Mouse (Mus musculus) midbrain, postnatal 0 days (tissue): ENCODE data around the gene Plekha3. TPM values are rescaled to one million over a fixed set of nuclear protein-coding genes. Genes with fewer than 3 reads are reported as not detected.
A peak's percentile ranks its signal among the peaks of the same experiment; 100 is the strongest.

Experiments used
- ATAC-seq: fragments of 200-750 bp; cut with Nextera tagmentation; 2 replicates; pipeline ENCODE4 v1.8.0; 2017; ENCODE audit warnings: moderate number of reproducible peaks, mild to moderate bottlenecking, moderate TSS enrichment, moderate library complexity; ENCODE audit not compliant: low FRiP score
- DNase-seq: peaks from one replicate; pipeline ENCODE4 v3.0.0-alpha.2; 2015; ENCODE audit warnings: low spot score
- H3K27ac ChIP-seq: fragments of 300-500 bp; sonication (generic); 2 replicates; pipeline ENCODE4 v1.5.1; 2014; ENCODE audit warnings: low read depth, mild to moderate bottlenecking, low read length, mixed read lengths
- H3K27me3 ChIP-seq: fragments of 300-500 bp; sonication (generic); 2 replicates; pipeline ENCODE4 v1.6.1; 2014; ENCODE audit warnings: low read length, control low read depth, mixed read lengths; ENCODE audit not compliant: insufficient read depth
- H3K36me3 ChIP-seq: fragments of 300-500 bp; sonication (generic); 2 replicates; pipeline ENCODE4 v1.6.1; 2014; ENCODE audit warnings: low read length, control low read depth, mixed read lengths; ENCODE audit not compliant: insufficient read depth
- H3K4me1 ChIP-seq: fragments of 300-500 bp; sonication (generic); 2 replicates; pipeline ENCODE4 v1.6.1; 2014; ENCODE audit warnings: mild to moderate bottlenecking, control low read depth, antibody characterized with exemption, low read length, mixed read lengths; ENCODE audit not compliant: insufficient read depth
- H3K4me2 ChIP-seq: fragments of 300-500 bp; sonication (generic); 2 replicates; pipeline ENCODE4 v1.6.1; 2014; ENCODE audit warnings: low read depth, mild to moderate bottlenecking, low read length, mixed read lengths; ENCODE audit not compliant: poor library complexity, severe bottlenecking
- H3K4me3 ChIP-seq: fragments of 300-500 bp; sonication (generic); 2 replicates; pipeline ENCODE4 v1.5.1; 2014; ENCODE audit warnings: low read depth, mild to moderate bottlenecking, low read length, moderate library complexity
- H3K9ac ChIP-seq: fragments of 300-500 bp; sonication (generic); replicated peaks from 2 replicates; pipeline ENCODE4 v1.6.1; 2014; ENCODE audit warnings: mild to moderate bottlenecking, low read length, moderate library complexity, mixed read lengths; ENCODE audit not compliant: poor library complexity, severe bottlenecking
- H3K9me3 ChIP-seq: fragments of 300-500 bp; sonication (generic); 2 replicates; pipeline ENCODE4 v1.6.1; 2016; ENCODE audit warnings: low read length, control low read depth
- CTCF ChIP-seq: IDR thresholded peaks from 2 replicates; pipeline ENCODE4 v1.5.1; 2016; ENCODE audit warnings: antibody characterized with exemption, mild to moderate bottlenecking
- WGBS: fragments of 180-500 bp; shearing (Covaris S2); extraction: QIAGEN DNeasy Blood & Tissue Kit; methylation state at CpG from one replicate; pipeline ENCODE4 v1.1.7; 2014; 5-methylcytosine and 5-hydroxymethylcytosine counted together
- polyA plus RNA-seq: library from polyadenylated mRNA; unstranded; fragments of >200 nt; fragmentation: Nextera tagmentation; extraction: Ambion mirVana; gene quantifications from 2 replicates; pipeline ENCODE4 v1.2.1, GENCODE M21; 2015
- total RNA-seq: library from RNA; depleted of rRNA; stranded (reverse); fragments of >200 nt; gene quantifications from 2 replicates; pipeline ENCODE4 v1.2.3, GENCODE M21; 2014

Gene Plekha3
- total and polyA plus RNA-seq, 2 experiments from 2014 or later: 6.9 to 19.9 TPM

- under 1% methylated on average over 41 of the region's 42 CpGs for WGBS
- H3K4me2 ChIP-seq: peak within 1 kb of the TSS; percentile 72
- H3K36me3 ChIP-seq: no peaks in the 10 kb centered on the region
- peak within 1 kb of the TSS; percentile 90 for H3K27ac ChIP-seq
- H3K27me3 ChIP-seq: no peaks in the 10 kb centered on the region
- peak within 1 kb of the TSS; percentile 85 for H3K9ac ChIP-seq
- ATAC-seq (peak; percentile 98), DNase-seq (peak; percentile 99)
- H3K4me3 ChIP-seq: peak within 1 kb of the TSS; percentile 86
- peak; percentile 2; the same call in 1 of the 2 replicates for TF ChIP-seq CTCF
- H3K4me1 ChIP-seq: no peaks in the 10 kb centered on the region
- H3K9me3 ChIP-seq: no peaks in the 10 kb centered on the region
Measured at GRCm38 (mm10) chr2:76647883-76648570, 27.1 kb upstream of the Plekha3 start, which contains the start of the genes Prkra and Pjvk. Prkra (minus strand) TSS chr2:76648015. Pjvk (plus strand) TSS chr2:76648476.

GRCm38 (mm10) chr2:76648666-76649141 is 26.4 kb upstream of the Plekha3 start:
- WGBS: 29% methylated on average over 13 of the region's 13 CpGs
- TF ChIP-seq CTCF: no peak
- H3K9me3 ChIP-seq: no peaks in the 10 kb centered on the region
- peak overlapping the region; percentile 72 for H3K4me2 ChIP-seq
- H3K4me3 ChIP-seq: peak overlapping the region; percentile 86
- DNase-seq (peak; percentile 39), ATAC-seq (no peak; the same call in 1 of the 2 replicates)
- no peaks in the 10 kb centered on the region for H3K27me3 ChIP-seq
- no peaks in the 10 kb centered on the region for H3K4me1 ChIP-seq
- peak overlapping the region; percentile 90 for H3K27ac ChIP-seq
- peak overlapping the region; percentile 85; the same call in 1 of the 2 replicates for H3K9ac ChIP-seq
- no peaks in the 10 kb centered on the region for H3K36me3 ChIP-seq

GRCm38 (mm10) chr2:76653070-76653469 is 22.0 kb upstream of the Plekha3 start:
- no peak for DNase-seq
- Histone ChIP-seq H3K4me3 (no peak overlapping the region), H3K27me3 (no peaks in the 10 kb centered on the region), H3K4me1 (no peaks in the 10 kb centered on the region), H3K9me3 (no peaks in the 10 kb centered on the region), H3K9ac (no peak overlapping the region), H3K4me2 (no peak overlapping the region), H3K36me3 (no peaks in the 10 kb centered on the region), H3K27ac (no peak overlapping the region)
- WGBS: 96% methylated on average over 4 of the region's 4 CpGs
- ATAC-seq: no peak
- TF ChIP-seq CTCF: peak; percentile 15; the same call in 1 of the 2 replicates

GRCm38 (mm10) chr2:76654646-76655045 is 20.4 kb upstream of the Plekha3 start:
- TF ChIP-seq CTCF: no peak
- Histone ChIP-seq H3K9me3 (no peaks in the 10 kb centered on the region), H3K4me3 (no peak overlapping the region), H3K9ac (no peak overlapping the region), H3K4me2 (no peak overlapping the region), H3K27me3 (no peaks in the 10 kb centered on the region), H3K27ac (no peak overlapping the region), H3K4me1 (no peaks in the 10 kb centered on the region), H3K36me3 (no peaks in the 10 kb centered on the region)
- ATAC-seq (no peak), DNase-seq (no peak)
- WGBS: 78% methylated on average over 5 of the region's 5 CpGs

- H3K9me3 ChIP-seq: no peaks in the 10 kb centered on the region
- TF ChIP-seq CTCF: no peak
- H3K4me1 ChIP-seq: no peaks in the 10 kb centered on the region
- DNase-seq (no peak), ATAC-seq (no peak)
- H3K9ac ChIP-seq: no peak overlapping the region
- no peaks in the 10 kb centered on the region for H3K36me3 ChIP-seq
- H3K4me2 ChIP-seq: no peak overlapping the region
- H3K27me3 ChIP-seq: no peaks in the 10 kb centered on the region
- H3K27ac ChIP-seq: no peak overlapping the region
- WGBS: 78% methylated on average over 3 of the region's 3 CpGs
- no peak overlapping the region for H3K4me3 ChIP-seq
Measured at GRCm38 (mm10) chr2:76655444-76655843, 19.6 kb upstream of the Plekha3 start.

- no peaks in the 10 kb centered on the region for H3K36me3 ChIP-seq
- no peak for DNase-seq
Measured at GRCm38 (mm10) chr2:76655982-76656381, 19.1 kb upstream of the Plekha3 start.

More at GRCm38 (mm10) chr2:76655982-76656381, 19.1 kb upstream of the Plekha3 start:
- peak; percentile 38 for TF ChIP-seq CTCF
- no peak for ATAC-seq
- H3K4me1 ChIP-seq: no peaks in the 10 kb centered on the region
- H3K4me3 ChIP-seq: no peak overlapping the region
- no peak overlapping the region for H3K4me2 ChIP-seq
- no peak overlapping the region for H3K9ac ChIP-seq
- H3K27ac ChIP-seq: no peak overlapping the region
- H3K27me3 ChIP-seq: no peaks in the 10 kb centered on the region
- 8% methylated on average over 1 of the region's 1 CpGs for WGBS
- no peaks in the 10 kb centered on the region for H3K9me3 ChIP-seq
